Mouse (Mus musculus): ENCODE measurements around the gene Sdhaf4. TPM values are rescaled to one million over a fixed set of nuclear protein-coding genes. Genes with fewer than 3 reads are reported as not detected.
"Not testable (repeated sequence)": the region's sequence is repeated elsewhere in the genome, so short reads cannot be mapped to it uniquely, and the experiment has no call there.

Gene Sdhaf4
- polyA plus RNA-seq, 1 experiment from 2014 or later = 94.4 TPM

GRCm38 (mm10) chr1:23999318-23999717, 6.1 kb downstream of the Sdhaf4 start:
- no peak for DNase-seq (ENCODE audit: low spot score)
- Histone ChIP-seq H3K9ac (ENCODE audit: low read depth, low read length) (no peak overlapping the region), H3K27ac (replicated peaks; ENCODE audit: low read depth, low read length) (no peak overlapping the region), H3K36me3 (ENCODE audit: control insufficient read depth, insufficient read depth, low read length) (peaks cover 42% of the 10 kb centered on the region), H3K4me3 (ENCODE audit: low read depth, low read length) (no peak overlapping the region), H3K27me3 (replicated peaks; ENCODE audit: control insufficient read depth, insufficient read depth, low read length) (no peaks in the 10 kb centered on the region), H3K9me3 (ENCODE audit: control insufficient read depth, low read length) (no peaks in the 10 kb centered on the region), H3K4me1 (ENCODE audit: control insufficient read depth, insufficient read depth, low read length) (no peaks in the 10 kb centered on the region), H3K4me2 (ENCODE audit: low read depth, low read length) (no peak overlapping the region)
- no peak for ATAC-seq (ENCODE audit: low read depth)
- 87% methylated on average over 5 of the region's 5 CpGs for WGBS

GRCm38 (mm10) chr1:23998866-23999265, 6.6 kb downstream of the Sdhaf4 start:
- H3K4me2 ChIP-seq (ENCODE audit: low read depth, low read length) = no peak overlapping the region
- H3K9ac ChIP-seq (ENCODE audit: low read depth, low read length) = no peak overlapping the region
- H3K4me3 ChIP-seq (ENCODE audit: low read depth, low read length) = no peak overlapping the region
- no peak overlapping the region for H3K27ac ChIP-seq (replicated peaks; ENCODE audit: low read depth, low read length)
- H3K4me1 ChIP-seq (ENCODE audit: control insufficient read depth, insufficient read depth, low read length) = no peaks in the 10 kb centered on the region
- DNase-seq (ENCODE audit: low spot score) (no peak), ATAC-seq (ENCODE audit: low read depth) (no peak)
- H3K9me3 ChIP-seq (ENCODE audit: control insufficient read depth, low read length) = no peaks in the 10 kb centered on the region
- H3K27me3 ChIP-seq (replicated peaks; ENCODE audit: control insufficient read depth, insufficient read depth, low read length) = no peaks in the 10 kb centered on the region
- H3K36me3 ChIP-seq (ENCODE audit: control insufficient read depth, insufficient read depth, low read length) = peaks cover 42% of the 10 kb centered on the region
- WGBS = 95% methylated on average over 7 of the region's 7 CpGs

GRCm38 (mm10) chr1:23998120-23998810, 7.2 kb downstream of the Sdhaf4 start:
- ATAC-seq (ENCODE audit: low read depth) (no peak), DNase-seq (ENCODE audit: low spot score) (no peak)
- no peak overlapping the region for H3K4me3 ChIP-seq (ENCODE audit: low read depth, low read length)
- H3K9me3 ChIP-seq (ENCODE audit: control insufficient read depth, low read length) = no peaks in the 10 kb centered on the region
- H3K9ac ChIP-seq (ENCODE audit: low read depth, low read length) = no peak overlapping the region
- no peak overlapping the region for H3K27ac ChIP-seq (replicated peaks; ENCODE audit: low read depth, low read length)
- H3K4me1 ChIP-seq (ENCODE audit: control insufficient read depth, insufficient read depth, low read length) = no peaks in the 10 kb centered on the region
- H3K27me3 ChIP-seq (replicated peaks; ENCODE audit: control insufficient read depth, insufficient read depth, low read length) = no peaks in the 10 kb centered on the region
- WGBS = 90% methylated on average over 7 of the region's 7 CpGs
- H3K4me2 ChIP-seq (ENCODE audit: low read depth, low read length) = no peak overlapping the region
- peaks cover 42% of the 10 kb centered on the region for H3K36me3 ChIP-seq (ENCODE audit: control insufficient read depth, insufficient read depth, low read length)

- DNase-seq (ENCODE audit: low spot score) (no peak), ATAC-seq (ENCODE audit: low read depth) (no peak)
- no peaks in the 10 kb centered on the region for H3K9me3 ChIP-seq (ENCODE audit: control insufficient read depth, low read length)
- peaks cover 39% of the 10 kb centered on the region for H3K36me3 ChIP-seq (ENCODE audit: control insufficient read depth, insufficient read depth, low read length)
- no peaks in the 10 kb centered on the region for H3K27me3 ChIP-seq (replicated peaks; ENCODE audit: control insufficient read depth, insufficient read depth, low read length)
- WGBS = 94% methylated on average over 3 of the region's 3 CpGs
- H3K4me2 ChIP-seq (ENCODE audit: low read depth, low read length) = no peak overlapping the region
- no peak overlapping the region for H3K4me3 ChIP-seq (ENCODE audit: low read depth, low read length)
- no peak overlapping the region for H3K9ac ChIP-seq (ENCODE audit: low read depth, low read length)
- no peak overlapping the region for H3K27ac ChIP-seq (replicated peaks; ENCODE audit: low read depth, low read length)
- H3K4me1 ChIP-seq (ENCODE audit: control insufficient read depth, insufficient read depth, low read length) = no peaks in the 10 kb centered on the region
Observed at GRCm38 (mm10) chr1:23997493-23997892, 8.0 kb downstream of the Sdhaf4 start.

- 90% methylated on average over 4 of the region's 4 CpGs for WGBS
- H3K9ac ChIP-seq (ENCODE audit: low read depth, low read length) = no peak overlapping the region
- H3K27ac ChIP-seq (replicated peaks; ENCODE audit: low read depth, low read length) = no peak overlapping the region
- no peak overlapping the region for H3K4me2 ChIP-seq (ENCODE audit: low read depth, low read length)
- H3K36me3 ChIP-seq (ENCODE audit: control insufficient read depth, insufficient read depth, low read length) = peaks cover 30% of the 10 kb centered on the region
- H3K9me3 ChIP-seq (ENCODE audit: control insufficient read depth, low read length) = no peaks in the 10 kb centered on the region
- ATAC-seq (ENCODE audit: low read depth) = no peak
- no peaks in the 10 kb centered on the region for H3K27me3 ChIP-seq (replicated peaks; ENCODE audit: control insufficient read depth, insufficient read depth, low read length)
- no peaks in the 10 kb centered on the region for H3K4me1 ChIP-seq (ENCODE audit: control insufficient read depth, insufficient read depth, low read length)
- H3K4me3 ChIP-seq (ENCODE audit: low read depth, low read length) = no peak overlapping the region
- DNase-seq (ENCODE audit: low spot score) = no peak
Observed at GRCm38 (mm10) chr1:23995420-23995819, 10.0 kb downstream of the Sdhaf4 start.

- Histone ChIP-seq H3K27ac (replicated peaks; ENCODE audit: low read depth, low read length) (no peak overlapping the region), H3K36me3 (ENCODE audit: control insufficient read depth, insufficient read depth, low read length) (no peaks in the 10 kb centered on the region), H3K27me3 (replicated peaks; ENCODE audit: control insufficient read depth, insufficient read depth, low read length) (no peaks in the 10 kb centered on the region), H3K9ac (ENCODE audit: low read depth, low read length) (no peak overlapping the region), H3K4me3 (ENCODE audit: low read depth, low read length) (no peak overlapping the region), H3K4me2 (ENCODE audit: low read depth, low read length) (no peak overlapping the region), H3K4me1 (ENCODE audit: control insufficient read depth, insufficient read depth, low read length) (no peaks in the 10 kb centered on the region), H3K9me3 (ENCODE audit: control insufficient read depth, low read length) (no peaks in the 10 kb centered on the region)
- ATAC-seq (ENCODE audit: low read depth) = no peak
- 93% methylated on average over 3 of the region's 3 CpGs for WGBS
- no peak for DNase-seq (ENCODE audit: low spot score)
Observed at GRCm38 (mm10) chr1:23983118-23983517, 22.3 kb downstream of the Sdhaf4 start.

GRCm38 (mm10) chr1:23978281-23978680, 27.2 kb downstream of the Sdhaf4 start:
- ATAC-seq (ENCODE audit: low read depth) = no peak
- H3K4me3 ChIP-seq (ENCODE audit: low read depth, low read length) = no peak overlapping the region
- no peak overlapping the region for H3K4me2 ChIP-seq (ENCODE audit: low read depth, low read length)
- no peaks in the 10 kb centered on the region for H3K36me3 ChIP-seq (ENCODE audit: control insufficient read depth, insufficient read depth, low read length)
- no peak for DNase-seq (ENCODE audit: low spot score)
- 84% methylated on average over 6 of the region's 6 CpGs for WGBS
- no peaks in the 10 kb centered on the region for H3K4me1 ChIP-seq (ENCODE audit: control insufficient read depth, insufficient read depth, low read length)
- no peak overlapping the region for H3K27ac ChIP-seq (replicated peaks; ENCODE audit: low read depth, low read length)
- no peak overlapping the region for H3K9ac ChIP-seq (ENCODE audit: low read depth, low read length)
- no peaks in the 10 kb centered on the region for H3K9me3 ChIP-seq (ENCODE audit: control insufficient read depth, low read length)
- H3K27me3 ChIP-seq (replicated peaks; ENCODE audit: control insufficient read depth, insufficient read depth, low read length) = no peaks in the 10 kb centered on the region

GRCm38 (mm10) chr1:23971159-23971558, 34.3 kb downstream of the Sdhaf4 start:
- not testable (repeated sequence) for H3K27me3 ChIP-seq (replicated peaks; ENCODE audit: control insufficient read depth, insufficient read depth, low read length); H3K9ac ChIP-seq (ENCODE audit: low read depth, low read length); H3K27ac ChIP-seq (replicated peaks; ENCODE audit: low read depth, low read length); H3K36me3 ChIP-seq (ENCODE audit: control insufficient read depth, insufficient read depth, low read length); ATAC-seq (ENCODE audit: low read depth); H3K4me1 ChIP-seq (ENCODE audit: control insufficient read depth, insufficient read depth, low read length); H3K9me3 ChIP-seq (ENCODE audit: control insufficient read depth, low read length); H3K4me2 ChIP-seq (ENCODE audit: low read depth, low read length); DNase-seq (ENCODE audit: low spot score); H3K4me3 ChIP-seq (ENCODE audit: low read depth, low read length)
- 92% methylated on average over 3 of the region's 4 CpGs for WGBS

GRCm38 (mm10) chr1:23968027-23968725, 37.3 kb downstream of the Sdhaf4 start:
- no peaks in the 10 kb centered on the region for H3K4me1 ChIP-seq (ENCODE audit: control insufficient read depth, insufficient read depth, low read length)
- peaks cover 4% of the 10 kb centered on the region; the same call in 1 of the 2 replicates for H3K9me3 ChIP-seq (ENCODE audit: control insufficient read depth, low read length)
- WGBS = 91% methylated on average over 8 of the region's 9 CpGs
- ATAC-seq (ENCODE audit: low read depth) (no peak), DNase-seq (ENCODE audit: low spot score) (no peak)
- H3K9ac ChIP-seq (ENCODE audit: low read depth, low read length) = no peak overlapping the region
- no peaks in the 10 kb centered on the region for H3K27me3 ChIP-seq (replicated peaks; ENCODE audit: control insufficient read depth, insufficient read depth, low read length)
- no peak overlapping the region for H3K27ac ChIP-seq (replicated peaks; ENCODE audit: low read depth, low read length)
- H3K4me3 ChIP-seq (ENCODE audit: low read depth, low read length) = no peak overlapping the region
- no peak overlapping the region for H3K4me2 ChIP-seq (ENCODE audit: low read depth, low read length)
- H3K36me3 ChIP-seq (ENCODE audit: control insufficient read depth, insufficient read depth, low read length) = no peaks in the 10 kb centered on the region
